Mouse (Mus musculus): ENCODE measurements around the gene Trub2. TPM values are rescaled to one million over a fixed set of nuclear protein-coding genes. Genes with fewer than 3 reads are reported as not detected.

The Trub2 gene
- polyA plus RNA-seq (2012; rRNA removed), result 37.6 and 40.0 TPM in 2 replicates

DNA sequence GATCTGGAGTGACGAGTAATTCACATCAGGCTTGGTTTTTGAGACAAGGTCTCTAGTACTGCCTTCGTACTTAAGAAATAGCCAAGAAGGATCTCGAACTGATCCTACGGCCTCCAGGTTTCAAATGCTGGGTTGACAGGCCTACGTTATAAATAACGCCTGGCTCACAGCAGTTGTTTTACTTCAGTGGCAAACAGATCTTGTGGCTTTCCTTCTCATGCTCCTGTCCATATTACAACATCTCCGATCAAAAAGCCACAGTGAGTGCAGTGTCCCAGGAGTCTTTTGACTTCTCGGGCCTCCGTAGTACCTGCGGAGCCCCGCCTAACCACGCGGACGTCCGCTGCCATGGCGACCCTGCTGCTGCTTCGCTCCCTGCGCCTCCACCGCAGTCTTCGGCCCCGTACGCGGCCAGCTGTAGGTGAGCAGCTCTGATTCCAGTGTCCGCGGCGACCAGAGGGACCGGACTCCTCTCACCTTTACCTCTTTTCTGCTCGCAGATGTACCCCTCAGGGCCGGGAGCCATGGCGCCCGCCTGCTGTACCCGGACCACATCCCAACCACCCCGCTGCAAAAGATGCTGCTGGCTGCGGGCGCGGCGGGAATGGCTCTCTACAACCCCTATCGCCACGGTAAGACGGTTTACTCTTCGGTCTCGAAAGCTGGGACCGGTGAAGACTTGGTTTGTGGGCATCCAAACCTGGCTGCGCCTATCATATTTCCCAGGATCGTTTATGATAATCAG lies at the start of gene Trub2:
Gene Trub2 (minus strand): TSS at position 566 of the 745 bp plus-strand sequence.
- H3K4me1 ChIP-seq (ENCODE audit: control insufficient read depth, insufficient read depth, low read length), result no peaks in the 10 kb centered on the region; the same call in 1 of the 2 replicates
- H3K4me3 ChIP-seq (ENCODE audit: insufficient read depth, low read length), result peak within 1 kb of the TSS; percentile 66
- TF ChIP-seq CTCF (IDR thresholded peaks at IDR 0.05; ENCODE audit: extremely low read depth, insufficient read depth, low read length) (no peak), POLR2A (IDR thresholded peaks at IDR 0.05; ENCODE audit: extremely low read depth, insufficient read depth, low read length) (peak; percentile 73)
- H3K27ac ChIP-seq (ENCODE audit: insufficient read depth, low read length), result peak within 1 kb of the TSS; percentile 53

DNA sequence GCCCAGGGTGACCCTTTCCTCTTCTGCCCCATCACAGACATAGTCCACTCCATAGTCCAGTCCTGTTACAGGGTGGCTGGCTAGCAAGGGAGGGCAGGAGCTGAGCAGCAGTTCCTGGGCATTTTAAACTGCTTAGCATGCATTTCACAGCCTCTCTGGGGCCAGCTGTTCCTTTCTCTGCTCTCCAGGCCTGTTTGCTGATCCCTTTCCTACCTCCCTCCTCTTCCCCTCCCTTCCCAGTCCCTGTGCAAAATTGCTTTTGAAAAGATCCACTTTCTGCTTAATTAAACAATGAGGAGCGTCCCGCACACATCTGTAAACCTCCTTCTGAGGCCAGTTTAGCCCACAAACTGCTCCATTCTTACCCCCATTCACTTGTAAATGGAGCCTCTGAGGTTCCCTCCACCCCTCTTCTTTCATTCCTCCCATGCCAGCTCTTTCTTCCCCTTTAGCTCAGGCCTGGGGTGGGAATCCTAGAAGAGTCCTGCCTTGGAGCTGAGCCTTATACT lies 47.1 kb upstream of the Trub2 start:
- H3K4me1 ChIP-seq (ENCODE audit: control insufficient read depth, insufficient read depth, low read length), result no peaks in the 10 kb centered on the region
- H3K27ac ChIP-seq (ENCODE audit: insufficient read depth, low read length), result peak overlapping the region; percentile 14
- TF ChIP-seq CTCF (IDR thresholded peaks at IDR 0.05; ENCODE audit: extremely low read depth, insufficient read depth, low read length) (no peak), POLR2A (IDR thresholded peaks at IDR 0.05; ENCODE audit: extremely low read depth, insufficient read depth, low read length) (no peak)
- H3K4me3 ChIP-seq (ENCODE audit: insufficient read depth, low read length), result no peak overlapping the region

- TF ChIP-seq CTCF (IDR thresholded peaks at IDR 0.05; ENCODE audit: extremely low read depth, insufficient read depth, low read length) (no peak), POLR2A (IDR thresholded peaks at IDR 0.05; ENCODE audit: extremely low read depth, insufficient read depth, low read length) (no peak)
- H3K27ac ChIP-seq (ENCODE audit: insufficient read depth, low read length), result no peak overlapping the region
- H3K4me3 ChIP-seq (ENCODE audit: insufficient read depth, low read length), result no peak overlapping the region
- no peaks in the 10 kb centered on the region for H3K4me1 ChIP-seq (ENCODE audit: control insufficient read depth, insufficient read depth, low read length)
These were observed 45.5 kb upstream of the Trub2 start for GRCm38 (mm10) chr2:29833796-29834195.

- TF ChIP-seq POLR2A (IDR thresholded peaks at IDR 0.05; ENCODE audit: extremely low read depth, insufficient read depth, low read length) (no peak), CTCF (IDR thresholded peaks at IDR 0.05; ENCODE audit: extremely low read depth, insufficient read depth, low read length) (no peak)
- Histone ChIP-seq H3K27ac (ENCODE audit: insufficient read depth, low read length) (0 out of 2 replicates have a peak overlapping the region, but pooled peaks have one; percentile 48), H3K4me3 (ENCODE audit: insufficient read depth, low read length) (no peak overlapping the region), H3K4me1 (ENCODE audit: control insufficient read depth, insufficient read depth, low read length) (peaks cover 4% of the 10 kb centered on the region; the same call in 1 of the 2 replicates)
These were observed 42.8 kb upstream of the Trub2 start for GRCm38 (mm10) chr2:29831106-29831505.

GRCm38 (mm10) chr2:29827709-29828024 lies 39.4 kb upstream of the Trub2 start:
- TF ChIP-seq CTCF (IDR thresholded peaks at IDR 0.05; ENCODE audit: extremely low read depth, insufficient read depth, low read length), result no peak
- no peak for TF ChIP-seq POLR2A (IDR thresholded peaks at IDR 0.05; ENCODE audit: extremely low read depth, insufficient read depth, low read length)
- H3K4me1 ChIP-seq (ENCODE audit: control insufficient read depth, insufficient read depth, low read length), result peaks cover 4% of the 10 kb centered on the region; the same call in 1 of the 2 replicates
- H3K27ac ChIP-seq (ENCODE audit: insufficient read depth, low read length), result no peak overlapping the region
- peak overlapping the region; percentile 89 for H3K4me3 ChIP-seq (ENCODE audit: insufficient read depth, low read length)

- H3K27ac ChIP-seq (ENCODE audit: insufficient read depth, low read length), result peak overlapping the region; percentile 67
- peaks cover 4% of the 10 kb centered on the region; the same call in 1 of the 2 replicates for H3K4me1 ChIP-seq (ENCODE audit: control insufficient read depth, insufficient read depth, low read length)
- H3K4me3 ChIP-seq (ENCODE audit: insufficient read depth, low read length), result peak overlapping the region; percentile 89
- TF ChIP-seq CTCF (IDR thresholded peaks at IDR 0.05; ENCODE audit: extremely low read depth, insufficient read depth, low read length), result no peak
- peak; percentile 79 for TF ChIP-seq POLR2A (IDR thresholded peaks at IDR 0.05; ENCODE audit: extremely low read depth, insufficient read depth, low read length)
These were observed 38.8 kb upstream of the Trub2 start for GRCm38 (mm10) chr2:29826926-29827708.

DNA sequence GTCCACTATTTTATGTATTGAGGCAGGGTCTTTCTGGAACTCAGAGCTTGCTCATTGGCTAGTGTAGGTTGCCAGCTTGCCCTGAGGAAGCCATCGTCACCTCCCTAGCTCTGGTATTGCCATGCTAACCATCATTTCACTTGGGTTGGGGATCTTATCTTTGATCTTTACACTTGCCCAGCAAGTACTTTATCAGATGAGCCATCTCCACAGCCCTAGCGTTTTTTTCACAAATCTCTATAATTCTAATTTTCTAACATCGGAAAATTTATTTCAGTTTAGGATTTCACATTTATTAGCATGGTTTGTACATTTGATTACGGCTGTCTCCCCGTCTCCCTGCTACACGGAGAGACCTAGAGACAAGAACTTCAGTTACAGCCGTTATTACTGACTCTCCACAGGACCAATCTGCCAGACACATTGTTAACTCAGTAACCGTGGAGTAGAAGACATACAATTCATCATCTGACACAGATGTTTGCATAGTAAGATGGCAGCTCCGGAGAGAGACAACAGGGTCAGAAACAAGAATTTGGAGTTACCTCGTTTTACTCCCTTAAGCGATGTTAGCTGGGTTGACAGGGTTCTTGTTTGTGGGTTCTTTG lies 38.1 kb upstream of the Trub2 start:
- Histone ChIP-seq H3K4me3 (ENCODE audit: insufficient read depth, low read length) (peak overlapping the region; percentile 89), H3K27ac (ENCODE audit: insufficient read depth, low read length) (peak overlapping the region; percentile 67), H3K4me1 (ENCODE audit: control insufficient read depth, insufficient read depth, low read length) (peaks cover 4% of the 10 kb centered on the region; the same call in 1 of the 2 replicates)
- TF ChIP-seq CTCF (IDR thresholded peaks at IDR 0.05; ENCODE audit: extremely low read depth, insufficient read depth, low read length) (no peak), POLR2A (IDR thresholded peaks at IDR 0.05; ENCODE audit: extremely low read depth, insufficient read depth, low read length) (no peak)

GRCm38 (mm10) chr2:29820025-29820817 lies 31.9 kb upstream of the Trub2 start, which contains the start of gene Urm1:
TSS of gene Urm1 (plus strand) at chr2:29820075.
- H3K4me1 ChIP-seq (ENCODE audit: control insufficient read depth, insufficient read depth, low read length), result peaks cover 4% of the 10 kb centered on the region
- TF ChIP-seq CTCF (IDR thresholded peaks at IDR 0.05; ENCODE audit: extremely low read depth, insufficient read depth, low read length), result no peak
- peak; percentile 72 for TF ChIP-seq POLR2A (IDR thresholded peaks at IDR 0.05; ENCODE audit: extremely low read depth, insufficient read depth, low read length)

More at GRCm38 (mm10) chr2:29820025-29820817, 31.9 kb upstream of the Trub2 start, which contains the start of gene Urm1:
- H3K27ac ChIP-seq (ENCODE audit: insufficient read depth, low read length), result peak within 1 kb of the TSS; percentile 87
- peak within 1 kb of the TSS; percentile 53 for H3K4me3 ChIP-seq (ENCODE audit: insufficient read depth, low read length)

All from cortical plate, adult 2 months (tissue).